Mouse (Mus musculus) c-Kit-positive CD71-negative TER-119-negative erythroid progenitor cells, embryonic 14.5 days (primary cell): Measurements from ENCODE around the gene Uckl1.

Experiments
- DNase-seq: peaks from one replicate; pipeline ENCODE4 v3.0.0-alpha.2; 2013; ENCODE audit warnings: low read depth

Uckl1 gene

GRCm38 (mm10) chr2:181520118-181520935, 64.4 kb downstream of the Uckl1 start, which contains the start of gene Dnajc5:
TSS of gene Dnajc5 (plus strand) at chr2:181520485.
- peak; percentile 98 for DNase-seq

- no peak for DNase-seq
Measured at GRCm38 (mm10) chr2:181519201-181519600, 65.5 kb downstream of the Uckl1 start.
